8 mouse cellular contexts compared by ENCODE assay signal in the genomic region with DNA sequence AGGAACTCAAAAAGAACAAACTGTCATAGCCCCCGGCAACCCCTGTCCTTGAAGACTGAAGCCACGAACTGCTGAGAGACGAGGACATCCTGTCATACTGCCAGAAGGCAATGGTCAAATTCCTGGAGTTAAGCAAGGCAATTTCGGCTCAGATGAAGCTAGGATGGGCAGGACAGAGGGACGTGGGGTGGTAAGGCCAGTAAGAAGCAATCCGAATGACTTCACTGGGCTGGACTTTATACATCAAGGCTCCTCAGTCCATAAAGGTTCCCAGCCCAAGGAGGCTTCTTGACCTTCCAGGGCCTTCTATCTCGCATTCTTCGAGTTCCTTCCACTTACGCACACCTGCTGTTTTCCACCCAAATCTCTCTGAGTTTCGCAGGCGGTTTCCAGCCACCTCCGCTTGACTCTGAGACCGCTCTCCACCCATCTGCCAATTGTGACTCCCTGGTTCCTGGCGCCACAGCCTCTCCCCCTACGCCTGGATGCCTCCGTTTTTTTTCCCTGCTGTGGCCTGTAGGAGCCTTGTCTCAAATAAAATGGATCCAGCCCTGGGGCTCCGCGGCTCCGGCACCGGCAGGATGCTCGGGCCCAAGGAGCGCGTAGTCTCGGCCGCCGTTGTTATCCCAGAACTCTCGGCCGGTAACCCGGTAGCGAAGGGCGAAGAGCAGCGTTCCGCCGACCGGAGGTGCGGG. TPM values are rescaled to one million over a fixed set of nuclear protein-coding genes. Genes with fewer than 3 reads are reported as not detected.
DNase-seq lines count a peak whose midpoint lies in the region; ATAC-seq and TF ChIP-seq lines count a peak whose summit lies in the region.

No protein-coding gene starts in this region.

- CTCF ChIA-PET in Patski (lab: Charles Lee) = no interaction called here

- H3K36me3 ChIP-seq in forebrain, embryonic 12.5 days (replicated peaks) = no peaks in the 10 kb centered on the region
- H3K36me3 ChIP-seq in limb, embryonic 10.5 days = no peaks in the 10 kb centered on the region
- no peaks in the 10 kb centered on the region for H3K36me3 ChIP-seq in midbrain, embryonic 14.5 days (ENCODE audit: control insufficient read depth, insufficient read depth, low read length)

- H3K4me1 ChIP-seq in forebrain, embryonic 12.5 days = peaks cover 16% of the 10 kb centered on the region
- peaks cover 22% of the 10 kb centered on the region for H3K4me1 ChIP-seq in limb, embryonic 10.5 days
- peaks cover 7% of the 10 kb centered on the region for H3K4me1 ChIP-seq in midbrain, embryonic 14.5 days (ENCODE audit: control insufficient read depth, insufficient read depth, low read length)

- in situ Hi-C loops in Patski (cut with MboI; ENCODE audit: low pct_unique_long_range_greater_than_20kb) = loop anchor here (25.0 kb wide), 1 partner anchor 711 kb away; the partner anchor contains the start of genes Emc9, Fitm1, Psme1 and Psme2

- POLR2A ChIA-PET in Patski (lab: Charles Lee) = interaction anchor here (0.8 to 1.3 kb wide), 3 partner anchors 13 to 130 kb away, joined by 3 to 5 read pairs (median 4); no protein-coding TSS in a partner anchor

- peak; percentile 54 for DNase-seq in kidney, adult 9 months
- no peak for DNase-seq in kidney, postnatal 10 days
- no peak for DNase-seq in Patski (ENCODE audit: low read depth, low spot score)
- DNase-seq in limb, embryonic 10.5 days (ENCODE audit: low spot score) = no peak
- no peak for DNase-seq in midbrain, embryonic 14.5 days
- no peak for DNase-seq in urinary bladder, adult 18-20 months (ENCODE audit: low spot score in 2 of 2)
- no peak for DNase-seq in layer of hippocampus, adult 9-10 months (ENCODE audit: low spot score)

- no peak for TF ChIP-seq CTCF in Patski (IDR thresholded peaks at IDR 0.05)

- H3K4me3 ChIP-seq in forebrain, embryonic 12.5 days (replicated peaks) = peak overlapping the region; percentile 75
- peak overlapping the region; percentile 67 for H3K4me3 ChIP-seq in limb, embryonic 10.5 days
- H3K4me3 ChIP-seq in midbrain, embryonic 14.5 days (replicated peaks; ENCODE audit: low read depth, low read length) = peak overlapping the region; percentile 72

- peak overlapping the region; percentile 92 for H3K4me2 ChIP-seq in forebrain, embryonic 12.5 days
- H3K4me2 ChIP-seq in midbrain, embryonic 14.5 days (ENCODE audit: low read length) = peak overlapping the region; percentile 97

- WGBS in forebrain, embryonic 12.5 days = 3% methylated on average over 36 of the region's 36 CpGs
- 2% methylated on average over 36 of the region's 36 CpGs for WGBS in limb, embryonic 10.5 days
- 2% methylated on average over 36 of the region's 36 CpGs for WGBS in midbrain, embryonic 14.5 days

- peak overlapping the region; percentile 89 for H3K27ac ChIP-seq in forebrain, embryonic 12.5 days
- H3K27ac ChIP-seq in limb, embryonic 10.5 days = peak overlapping the region; percentile 72
- H3K27ac ChIP-seq in midbrain, embryonic 14.5 days (replicated peaks; ENCODE audit: low read depth, low read length) = peak overlapping the region; percentile 95

- ATAC-seq in Patski = peak; percentile 37
- ATAC-seq in forebrain, embryonic 12.5 days (ENCODE audit: low FRiP score) = peak; percentile 66
- ATAC-seq in midbrain, embryonic 14.5 days (ENCODE audit: low FRiP score, low TSS enrichment) = peak; percentile 32; the same call in 1 of the 2 replicates

- peak overlapping the region; percentile 82 for H3K9ac ChIP-seq in forebrain, embryonic 12.5 days
- H3K9ac ChIP-seq in midbrain, embryonic 14.5 days (replicated peaks; ENCODE audit: low read length) = peak overlapping the region; percentile 91

- no peaks in the 10 kb centered on the region for H3K27me3 ChIP-seq in Patski
- peaks cover 10% of the 10 kb centered on the region; the same call in 1 of the 2 replicates for H3K27me3 ChIP-seq in forebrain, embryonic 12.5 days
- peaks cover 40% of the 10 kb centered on the region for H3K27me3 ChIP-seq in limb, embryonic 10.5 days (ENCODE audit: low read depth, poor library complexity, severe bottlenecking)
- no peaks in the 10 kb centered on the region for H3K27me3 ChIP-seq in midbrain, embryonic 14.5 days (ENCODE audit: control insufficient read depth, insufficient read depth, low read length)

- no peaks in the 10 kb centered on the region for H3K9me3 ChIP-seq in forebrain, embryonic 12.5 days
- H3K9me3 ChIP-seq in limb, embryonic 10.5 days (replicated peaks) = no peaks in the 10 kb centered on the region
- no peaks in the 10 kb centered on the region for H3K9me3 ChIP-seq in midbrain, embryonic 14.5 days (ENCODE audit: control insufficient read depth, low read length)

RNA-seq across cellular contexts. Expression of gene Ppp1r3e, which starts 1.4 kb away (rescaled TPM):
- polyA plus RNA-seq in Patski (2021) = 4.4 TPM
- polyA plus RNA-seq in forebrain, embryonic 12.5 days (2016; fragmentation: Nextera tagmentation; extraction: Ambion mirVana) = 1.1 and 1.3 TPM in 2 replicates
- 0.08 TPM in 1 of 2 replicates, not detected in the other for polyA plus RNA-seq in limb, embryonic 10.5 days (2016; fragmentation: Nextera tagmentation; extraction: Ambion mirVana)
- 2.1 and 4.4 TPM in 2 replicates for polyA plus RNA-seq in midbrain, embryonic 14.5 days (2014; fragmentation: Nextera tagmentation; extraction: Ambion mirVana)

RNA-seq across cellular contexts. Expression of gene Homez, which starts 5.2 kb away (rescaled TPM):
- 14.5 TPM for polyA plus RNA-seq in Patski (2021)
- 13.9 and 18.5 TPM in 2 replicates for polyA plus RNA-seq in forebrain, embryonic 12.5 days (2016; fragmentation: Nextera tagmentation; extraction: Ambion mirVana)
- 17.8 and 22.6 TPM in 2 replicates for polyA plus RNA-seq in limb, embryonic 10.5 days (2016; fragmentation: Nextera tagmentation; extraction: Ambion mirVana)
- polyA plus RNA-seq in midbrain, embryonic 14.5 days (2014; fragmentation: Nextera tagmentation; extraction: Ambion mirVana) = 6.0 and 9.4 TPM in 2 replicates

RNA-seq across cellular contexts. Expression of gene Bcl2l2, which starts 7.2 kb away (rescaled TPM):
- polyA plus RNA-seq in Patski (2021) = 37.7 TPM
- polyA plus RNA-seq in forebrain, embryonic 12.5 days (2016; fragmentation: Nextera tagmentation; extraction: Ambion mirVana) = 3.3 and 3.4 TPM in 2 replicates
- polyA plus RNA-seq in limb, embryonic 10.5 days (2016; fragmentation: Nextera tagmentation; extraction: Ambion mirVana) = 1.7 and 2.2 TPM in 2 replicates
- 5.5 and 5.8 TPM in 2 replicates for polyA plus RNA-seq in midbrain, embryonic 14.5 days (2014; fragmentation: Nextera tagmentation; extraction: Ambion mirVana)

RNA-seq across cellular contexts. Expression of gene Gm20521, which starts 7.2 kb away (rescaled TPM):
- 1.2 TPM for polyA plus RNA-seq in Patski (2021)
- 0.27 TPM in 1 of 2 replicates, not detected in the other for polyA plus RNA-seq in forebrain, embryonic 12.5 days (2016; fragmentation: Nextera tagmentation; extraction: Ambion mirVana)
- polyA plus RNA-seq in limb, embryonic 10.5 days (2016; fragmentation: Nextera tagmentation; extraction: Ambion mirVana) = 0.55 TPM in 1 of 2 replicates, not detected in the other
- polyA plus RNA-seq in midbrain, embryonic 14.5 days (2014; fragmentation: Nextera tagmentation; extraction: Ambion mirVana) = not detected in 2 replicates

RNA-seq across cellular contexts. Expression of gene Pabpn1, which starts 16.3 kb away (rescaled TPM):
- polyA plus RNA-seq in Patski (2021) = 194 TPM
- polyA plus RNA-seq in forebrain, embryonic 12.5 days (2016; fragmentation: Nextera tagmentation; extraction: Ambion mirVana) = 199 and 211 TPM in 2 replicates
- polyA plus RNA-seq in limb, embryonic 10.5 days (2016; fragmentation: Nextera tagmentation; extraction: Ambion mirVana) = 173 and 178 TPM in 2 replicates
- polyA plus RNA-seq in midbrain, embryonic 14.5 days (2014; fragmentation: Nextera tagmentation; extraction: Ambion mirVana) = 171 and 206 TPM in 2 replicates
